Mouse (Mus musculus) intestine, embryonic 16.5 days (tissue): Measurements from ENCODE around the gene Zkscan2. TPM values are rescaled to one million over a fixed set of nuclear protein-coding genes. Genes with fewer than 3 reads are reported as not detected.

ENCODE experiments used
- ATAC-seq: fragments of 200-750 bp; cut with Nextera tagmentation; 2 replicates; pipeline ENCODE4 v1.8.0; 2017; ENCODE audit warnings: moderate TSS enrichment, moderate library complexity
- H3K27ac ChIP-seq: fragments of 300-500 bp; sonication (generic); 2 replicates; pipeline ENCODE4 v1.5.1; 2014; ENCODE audit warnings: mild to moderate bottlenecking, low read length
- H3K27me3 ChIP-seq: fragments of 300-500 bp; sonication (generic); replicated peaks from 2 replicates; pipeline ENCODE4 v1.6.1; 2014; ENCODE audit warnings: low read length, control low read depth, mixed read lengths; ENCODE audit not compliant: control insufficient read depth, insufficient read depth
- H3K36me3 ChIP-seq: fragments of 300-500 bp; sonication (generic); 2 replicates; pipeline ENCODE4 v1.6.1; 2014; ENCODE audit warnings: low read length, control low read depth; ENCODE audit not compliant: control insufficient read depth, insufficient read depth
- H3K4me1 ChIP-seq: fragments of 300-500 bp; sonication (generic); 2 replicates; pipeline ENCODE4 v1.6.1; 2014; ENCODE audit warnings: low read length, control low read depth, mixed read lengths; ENCODE audit not compliant: control insufficient read depth, insufficient read depth
- H3K4me2 ChIP-seq: fragments of 300-500 bp; sonication (generic); 2 replicates; pipeline ENCODE4 v1.6.1; 2014; ENCODE audit warnings: low read depth, low read length, control low read depth
- H3K4me3 ChIP-seq: fragments of 300-500 bp; sonication (generic); 2 replicates; pipeline ENCODE4 v1.5.1; 2014; ENCODE audit warnings: mild to moderate bottlenecking, low read length
- H3K9ac ChIP-seq: fragments of 300-500 bp; sonication (generic); 2 replicates; pipeline ENCODE4 v1.6.1; 2014; ENCODE audit warnings: low read depth, low read length
- H3K9me3 ChIP-seq: fragments of 300-500 bp; sonication (generic); 2 replicates; pipeline ENCODE4 v1.6.1; 2016; ENCODE audit warnings: low read length, control low read depth; ENCODE audit not compliant: control insufficient read depth
- WGBS: fragments of 180-500 bp; shearing (Covaris S2); extraction: QIAGEN DNeasy Blood & Tissue Kit; methylation state at CpG from one replicate; pipeline ENCODE4 v1.1.7; 2014; 5-methylcytosine and 5-hydroxymethylcytosine counted together
- polyA plus RNA-seq: library from polyadenylated mRNA; unstranded; fragments of >200 nt; fragmentation: Nextera tagmentation; extraction: Ambion mirVana; gene quantifications from 2 replicates; pipeline ENCODE4 v1.2.1, GENCODE M21; 2015

Zkscan2 gene
- polyA plus RNA-seq, 1 experiment from 2014 or later: 1.1 TPM

DNA sequence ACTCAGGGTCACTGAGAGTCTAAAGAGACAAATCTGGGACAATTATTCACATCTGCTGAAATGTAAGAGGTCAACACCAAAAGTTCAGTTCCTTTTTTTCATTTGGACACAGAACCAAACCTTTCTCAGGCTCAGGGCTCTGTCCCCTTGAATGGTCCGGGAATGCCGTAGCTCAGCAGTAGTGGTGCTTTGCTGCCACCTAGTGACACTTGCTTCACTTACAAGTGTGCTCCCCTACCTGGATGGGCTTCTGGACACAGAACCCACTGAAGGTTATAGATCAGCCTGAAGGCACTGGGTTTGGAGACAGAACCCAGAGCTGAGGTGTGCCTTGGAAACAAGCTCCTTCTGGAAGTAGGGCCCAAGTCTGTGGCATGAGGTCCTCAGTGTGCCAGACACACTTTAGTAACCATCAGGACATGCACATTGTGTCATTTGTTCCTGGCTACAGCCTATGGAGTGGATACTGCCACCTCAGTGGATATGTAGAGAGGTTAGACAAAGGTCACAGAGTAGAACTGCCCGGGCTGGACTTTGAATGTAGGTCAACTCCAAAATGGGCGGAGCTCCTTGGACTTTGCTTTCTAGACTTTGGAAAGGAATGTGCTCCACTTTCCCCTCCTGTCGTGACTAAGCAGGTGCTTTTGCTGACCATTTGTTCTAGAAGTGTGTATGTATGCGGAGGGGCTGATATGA, 34.4 kb downstream of the Zkscan2 start:
- Histone ChIP-seq H3K27me3 (no peaks in the 10 kb centered on the region), H3K9me3 (no peaks in the 10 kb centered on the region), H3K4me2 (no peak overlapping the region), H3K36me3 (no peaks in the 10 kb centered on the region), H3K9ac (no peak overlapping the region), H3K27ac (no peak overlapping the region), H3K4me1 (peaks cover 7% of the 10 kb centered on the region; the same call in 1 of the 2 replicates), H3K4me3 (no peak overlapping the region)
- 30% methylated on average over 6 of the region's 6 CpGs for WGBS
- ATAC-seq: peak; percentile 38; the same call in 1 of the 2 replicates

DNA sequence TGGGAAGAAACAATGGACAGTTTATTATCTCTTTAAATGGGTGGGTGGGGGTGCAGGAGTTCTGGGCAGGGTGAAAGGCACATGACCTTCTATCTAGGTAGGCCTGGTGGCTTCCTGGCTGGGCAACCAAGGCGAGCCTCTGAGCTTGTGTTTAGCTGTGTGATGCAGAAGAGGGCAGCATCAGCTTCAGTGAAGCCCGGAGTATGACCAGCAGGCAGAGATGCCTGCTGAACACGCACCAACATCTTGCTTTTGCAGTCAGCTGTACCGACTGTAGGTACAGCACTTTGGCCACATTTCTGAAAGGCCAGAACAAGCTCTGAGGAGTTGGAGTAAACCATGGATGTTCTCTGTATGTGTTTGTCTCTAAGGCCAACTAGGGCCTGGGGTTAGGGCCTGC, 36.7 kb downstream of the Zkscan2 start:
- Histone ChIP-seq H3K4me2 (no peak overlapping the region), H3K4me1 (peaks cover 7% of the 10 kb centered on the region), H3K4me3 (no peak overlapping the region), H3K9ac (no peak overlapping the region), H3K36me3 (no peaks in the 10 kb centered on the region), H3K27ac (no peak overlapping the region), H3K27me3 (no peaks in the 10 kb centered on the region), H3K9me3 (no peaks in the 10 kb centered on the region)
- WGBS: 85% methylated on average over 4 of the region's 4 CpGs
- no peak for ATAC-seq

DNA sequence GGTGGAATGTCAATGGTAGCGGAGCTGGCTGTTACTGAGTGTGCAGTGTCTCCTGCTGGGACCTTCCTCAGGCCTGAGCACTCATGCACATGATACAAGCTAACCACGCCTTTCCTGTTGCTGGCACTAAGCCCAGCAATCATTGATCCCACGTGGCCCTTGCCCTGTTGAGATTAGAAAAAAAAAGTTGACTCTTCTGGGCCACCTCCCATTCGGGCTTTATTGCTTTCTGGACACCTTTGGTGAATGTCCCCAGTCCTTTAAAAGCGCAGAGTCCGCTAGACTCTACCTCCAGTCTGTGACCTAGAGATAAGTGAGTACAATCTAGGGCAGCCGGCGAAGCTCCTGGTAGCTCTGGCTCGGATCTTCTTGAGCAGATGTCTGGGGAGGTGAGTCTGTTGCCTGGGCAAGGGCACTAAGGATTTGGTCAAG, 38.2 kb downstream of the Zkscan2 start, which contains the start of gene Aqp8:
TSS of gene Aqp8 (plus strand) at position 222 of the 432 bp plus-strand sequence.
- H3K27ac ChIP-seq: no peak within 1 kb of the TSS
- WGBS: 38% methylated on average over 9 of the region's 9 CpGs
- no peak within 1 kb of the TSS for H3K4me2 ChIP-seq
- no peaks in the 10 kb centered on the region for H3K9me3 ChIP-seq
- peak; percentile 92 for ATAC-seq
- peak within 1 kb of the TSS; percentile 19 for H3K4me3 ChIP-seq
- no peaks in the 10 kb centered on the region for H3K27me3 ChIP-seq
- no peaks in the 10 kb centered on the region for H3K36me3 ChIP-seq
- no peak within 1 kb of the TSS; the same call in 1 of the 2 replicates for H3K9ac ChIP-seq
- H3K4me1 ChIP-seq: peaks cover 7% of the 10 kb centered on the region

DNA sequence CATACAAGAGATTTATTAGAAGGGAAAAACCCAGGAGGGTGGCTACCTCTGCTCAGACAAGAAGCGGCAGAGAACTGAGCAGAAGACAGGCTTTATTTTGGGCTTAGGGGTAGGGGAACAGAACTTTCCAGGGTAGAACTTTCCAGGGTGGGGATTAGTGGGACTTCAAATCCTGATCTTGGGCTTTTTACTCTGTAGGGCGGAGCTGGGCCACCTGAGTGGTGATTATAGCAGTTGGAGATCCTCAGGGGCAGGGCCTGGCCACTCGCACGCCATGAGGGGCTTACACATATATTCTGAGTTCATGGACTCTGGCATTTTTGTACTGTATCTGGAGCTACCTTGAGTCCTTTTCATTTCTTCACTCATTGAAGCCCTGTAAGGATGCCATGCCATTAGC, 38.9 kb downstream of the Zkscan2 start:
- WGBS: 90% methylated on average over 4 of the region's 4 CpGs
- Histone ChIP-seq H3K4me3 (no peak overlapping the region), H3K36me3 (no peaks in the 10 kb centered on the region), H3K4me1 (peaks cover 7% of the 10 kb centered on the region), H3K27ac (no peak overlapping the region), H3K4me2 (no peak overlapping the region), H3K9ac (no peak overlapping the region), H3K9me3 (no peaks in the 10 kb centered on the region), H3K27me3 (no peaks in the 10 kb centered on the region)
- no peak for ATAC-seq

DNA sequence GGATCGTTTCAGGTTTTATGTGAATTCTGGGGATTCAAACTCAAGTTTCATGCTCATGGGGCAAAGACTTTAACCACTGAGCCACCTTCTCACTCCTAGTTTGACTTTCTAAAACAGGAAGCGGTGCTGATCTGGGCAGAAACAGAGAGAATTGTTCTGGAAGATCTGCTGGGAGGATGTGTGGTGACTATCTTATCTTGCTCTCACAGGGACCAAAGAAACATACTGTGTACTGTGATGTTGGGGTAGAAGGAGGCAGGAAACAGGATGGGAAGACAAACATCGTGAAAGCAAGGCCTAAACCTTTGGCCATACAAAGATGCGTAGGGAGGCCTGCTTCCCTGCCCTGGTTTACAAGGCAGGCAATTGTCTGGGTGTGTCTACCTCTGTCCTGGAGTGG, 41.0 kb downstream of the Zkscan2 start:
- H3K4me3 ChIP-seq: no peak overlapping the region
- WGBS: 72% methylated on average over 4 of the region's 4 CpGs

DNA sequence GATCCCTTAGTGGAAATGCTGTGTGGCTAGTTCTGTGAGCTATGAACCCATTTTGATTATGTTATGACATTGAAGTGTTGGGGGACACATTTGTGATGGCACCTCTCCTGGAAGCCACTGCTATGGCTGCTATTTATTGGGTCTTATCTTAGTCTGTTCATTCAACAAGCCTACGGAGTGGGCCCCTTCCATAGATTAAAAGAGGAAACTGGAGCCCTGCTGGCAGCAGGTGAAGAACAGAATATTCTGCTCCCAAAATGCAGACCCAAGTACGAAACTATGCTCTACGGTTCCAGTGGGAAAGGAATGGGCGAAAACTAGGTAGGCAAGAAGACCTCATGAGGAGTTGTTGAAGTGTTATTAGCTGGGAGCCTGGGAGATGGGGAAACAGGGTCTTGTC, 41.9 kb downstream of the Zkscan2 start:
- Histone ChIP-seq H3K27ac (no peak overlapping the region), H3K4me1 (peaks cover 7% of the 10 kb centered on the region), H3K4me2 (no peak overlapping the region), H3K27me3 (no peaks in the 10 kb centered on the region), H3K36me3 (no peaks in the 10 kb centered on the region), H3K4me3 (no peak overlapping the region), H3K9ac (no peak overlapping the region), H3K9me3 (no peaks in the 10 kb centered on the region)
- ATAC-seq: no peak
- WGBS: 90% methylated on average over 4 of the region's 4 CpGs

More for the DNA sequence above, 41.0 kb downstream of the Zkscan2 start:
- H3K27ac ChIP-seq: no peak overlapping the region
- no peaks in the 10 kb centered on the region for H3K36me3 ChIP-seq
- H3K4me1 ChIP-seq: peaks cover 7% of the 10 kb centered on the region
- no peak overlapping the region for H3K9ac ChIP-seq
- H3K27me3 ChIP-seq: no peaks in the 10 kb centered on the region
- H3K9me3 ChIP-seq: no peaks in the 10 kb centered on the region
- no peak overlapping the region for H3K4me2 ChIP-seq
- no peak for ATAC-seq

DNA sequence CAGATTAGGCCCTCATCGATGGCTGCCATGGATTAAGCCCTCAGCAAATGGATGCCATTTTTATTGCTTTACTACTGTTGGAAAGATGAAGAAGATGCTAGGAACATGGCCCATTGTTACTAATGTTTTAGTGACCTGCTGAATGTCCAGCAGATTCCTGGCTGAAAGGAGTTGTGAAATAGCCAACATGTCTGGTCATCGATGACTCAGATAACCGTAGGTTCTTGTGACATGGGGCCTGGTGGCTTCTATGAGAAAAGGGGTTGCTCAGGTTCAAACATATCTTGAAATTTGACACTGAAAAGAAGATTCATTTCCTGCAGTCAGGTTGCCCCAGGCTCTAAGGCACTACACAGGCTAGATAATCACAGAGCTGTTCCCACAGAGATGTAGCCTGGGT, 45.2 kb downstream of the Zkscan2 start:
- Histone ChIP-seq H3K36me3 (no peaks in the 10 kb centered on the region), H3K9me3 (no peaks in the 10 kb centered on the region), H3K4me2 (no peak overlapping the region), H3K27me3 (no peaks in the 10 kb centered on the region), H3K4me3 (no peak overlapping the region), H3K4me1 (no peaks in the 10 kb centered on the region; the same call in 1 of the 2 replicates), H3K27ac (no peak overlapping the region), H3K9ac (no peak overlapping the region)
- ATAC-seq: no peak
- 90% methylated on average over 3 of the region's 3 CpGs for WGBS

DNA sequence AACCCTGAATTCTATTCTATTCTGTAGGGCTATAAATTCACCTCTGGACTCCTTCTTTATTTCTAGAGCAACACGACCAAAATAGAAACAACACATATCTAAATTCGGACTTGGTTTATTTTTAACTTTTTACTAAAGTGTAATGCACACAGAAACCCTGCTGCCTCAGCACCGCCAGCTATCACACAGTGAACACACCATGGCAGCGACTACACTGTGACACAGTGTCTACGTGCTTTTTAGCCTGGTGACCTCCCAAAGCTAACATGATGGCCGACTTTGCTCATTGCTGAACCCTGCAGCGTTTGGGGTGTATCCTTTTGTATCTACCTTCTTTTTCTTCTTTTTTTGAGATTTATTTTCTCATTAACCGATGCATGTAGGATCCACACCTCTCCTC, 47.2 kb downstream of the Zkscan2 start:
- Histone ChIP-seq H3K4me2 (no peak overlapping the region; the same call in 1 of the 2 replicates), H3K9me3 (no peaks in the 10 kb centered on the region), H3K4me3 (no peak overlapping the region), H3K4me1 (no peaks in the 10 kb centered on the region), H3K36me3 (no peaks in the 10 kb centered on the region), H3K27me3 (no peaks in the 10 kb centered on the region), H3K9ac (no peak overlapping the region), H3K27ac (peak overlapping the region; percentile 45)
- ATAC-seq: peak; percentile 66
- 67% methylated on average over 8 of the region's 8 CpGs for WGBS

DNA sequence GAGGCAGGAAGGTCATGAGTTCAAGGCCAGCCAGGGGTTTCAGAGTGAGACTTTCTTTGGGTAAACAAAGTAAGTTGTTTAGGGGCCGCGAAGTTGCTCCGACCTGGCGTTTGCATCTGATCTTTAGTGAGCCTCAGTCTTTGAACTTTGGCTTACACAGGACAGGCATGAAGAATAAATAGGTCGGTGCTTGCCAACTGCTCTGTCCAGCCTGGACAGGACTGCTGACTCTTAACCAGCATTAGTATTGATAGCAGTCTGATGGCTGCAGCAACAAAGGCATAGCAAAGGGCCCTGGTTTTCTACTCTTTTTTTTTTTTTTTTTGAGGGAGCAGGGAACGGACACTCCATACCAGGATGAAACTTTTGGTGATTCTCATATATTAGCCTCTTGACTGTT, 47.7 kb downstream of the Zkscan2 start:
- no peak for ATAC-seq
- WGBS: 41% methylated on average over 6 of the region's 6 CpGs
- Histone ChIP-seq H3K27ac (peak overlapping the region; percentile 23), H3K4me1 (no peaks in the 10 kb centered on the region), H3K4me2 (no peak overlapping the region), H3K4me3 (no peak overlapping the region), H3K27me3 (no peaks in the 10 kb centered on the region), H3K9me3 (no peaks in the 10 kb centered on the region), H3K36me3 (no peaks in the 10 kb centered on the region), H3K9ac (no peak overlapping the region)

DNA sequence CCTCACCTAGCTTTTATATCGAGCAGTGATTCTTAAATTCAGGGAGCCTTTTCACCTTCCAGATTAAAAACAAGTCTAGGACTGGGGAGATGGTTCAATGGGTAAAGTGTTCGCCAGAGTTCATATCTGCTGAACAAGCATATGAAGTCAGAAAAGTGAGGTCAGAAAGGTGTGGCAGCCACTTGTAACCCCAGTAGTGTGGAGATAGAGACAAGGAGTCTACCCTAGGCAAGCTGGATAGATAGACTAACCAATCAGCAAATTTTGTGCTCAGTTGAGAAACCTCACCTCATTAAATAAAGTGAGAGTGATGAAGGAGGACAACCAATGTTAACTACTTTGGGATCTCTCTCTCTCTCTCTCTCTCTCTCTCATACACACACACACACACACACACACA, 49.7 kb downstream of the Zkscan2 start:
- Histone ChIP-seq H3K27me3 (no peaks in the 10 kb centered on the region), H3K4me2 (no peak overlapping the region), H3K4me1 (no peaks in the 10 kb centered on the region), H3K9ac (no peak overlapping the region), H3K9me3 (no peaks in the 10 kb centered on the region), H3K36me3 (no peaks in the 10 kb centered on the region), H3K4me3 (no peak overlapping the region), H3K27ac (no peak overlapping the region)
- WGBS: 78% methylated on average over 2 of the region's 2 CpGs
- no peak for ATAC-seq
